Mouse (Mus musculus): Measurements from ENCODE around the gene Caln1. TPM values are rescaled to one million over a fixed set of nuclear protein-coding genes. Genes with fewer than 3 reads are reported as not detected.

Gene Caln1
- polyA plus RNA-seq, 1 experiment from 2014 or later = 0.25 TPM

DNA sequence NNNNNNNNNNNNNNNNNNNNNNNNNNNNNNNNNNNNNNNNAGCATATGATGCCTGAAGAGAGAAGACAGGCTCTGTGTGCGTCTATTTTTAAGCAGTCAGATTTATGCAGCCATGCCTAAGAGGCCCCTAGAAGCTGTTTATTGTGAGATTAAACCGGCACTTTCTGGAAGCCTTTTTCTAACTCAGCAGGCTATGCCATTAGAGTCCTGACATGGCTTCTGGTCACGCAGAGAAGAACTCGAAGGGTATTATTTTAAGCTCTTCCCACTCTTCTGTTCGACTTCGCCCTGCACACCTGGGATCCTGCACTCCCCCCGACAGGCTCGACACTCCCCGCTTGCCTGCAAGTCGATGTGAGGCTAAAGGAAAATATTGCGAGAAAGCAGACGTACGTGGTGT, 372.9 kb downstream of the Caln1 start:
- H3K4me3 ChIP-seq = no peak overlapping the region
- no peak for ATAC-seq (ENCODE audit: extremely low read depth, insufficient number of reproducible peaks, low FRiP score, low TSS enrichment)

GRCm38 (mm10) chr5:130757517-130757916, 388.3 kb downstream of the Caln1 start:
- H3K4me2 ChIP-seq = no peak overlapping the region
- no peaks in the 10 kb centered on the region for H3K4me1 ChIP-seq
- no peak for ATAC-seq (ENCODE audit: extremely low read depth, insufficient number of reproducible peaks, low FRiP score, low TSS enrichment)
- H3K27me3 ChIP-seq (replicated peaks) = no peaks in the 10 kb centered on the region
- H3K9ac ChIP-seq = no peak overlapping the region
- no peak overlapping the region for H3K27ac ChIP-seq (replicated peaks)
- no peaks in the 10 kb centered on the region for H3K36me3 ChIP-seq
- H3K9me3 ChIP-seq = peaks cover 12% of the 10 kb centered on the region
- H3K4me3 ChIP-seq = no peak overlapping the region
- 78% methylated on average over 3 of the region's 3 CpGs for WGBS

More for the DNA sequence above, 372.9 kb downstream of the Caln1 start:
- no peaks in the 10 kb centered on the region for H3K9me3 ChIP-seq
- no peak overlapping the region for H3K9ac ChIP-seq
- no peak overlapping the region for H3K4me2 ChIP-seq
- H3K36me3 ChIP-seq = no peaks in the 10 kb centered on the region
- H3K27me3 ChIP-seq (replicated peaks) = no peaks in the 10 kb centered on the region
- H3K27ac ChIP-seq (replicated peaks) = no peak overlapping the region
- WGBS = 75% methylated on average over 13 of the region's 13 CpGs
- H3K4me1 ChIP-seq = no peaks in the 10 kb centered on the region

GRCm38 (mm10) chr5:130765784-130766183, 396.5 kb downstream of the Caln1 start:
- ATAC-seq (ENCODE audit: extremely low read depth, insufficient number of reproducible peaks, low FRiP score, low TSS enrichment) = no peak
- Histone ChIP-seq H3K36me3 (no peaks in the 10 kb centered on the region), H3K9ac (no peak overlapping the region), H3K27ac (replicated peaks) (no peak overlapping the region), H3K4me1 (no peaks in the 10 kb centered on the region), H3K27me3 (replicated peaks) (no peaks in the 10 kb centered on the region), H3K9me3 (peaks cover 11% of the 10 kb centered on the region), H3K4me2 (no peak overlapping the region), H3K4me3 (no peak overlapping the region)
- WGBS = 89% methylated on average over 6 of the region's 6 CpGs

- ATAC-seq (ENCODE audit: extremely low read depth, insufficient number of reproducible peaks, low FRiP score, low TSS enrichment) = no peak
- no peaks in the 10 kb centered on the region for H3K36me3 ChIP-seq
- no peak overlapping the region for H3K4me3 ChIP-seq
- H3K9ac ChIP-seq = no peak overlapping the region
- WGBS = 68% methylated on average over 5 of the region's 5 CpGs
- H3K9me3 ChIP-seq = peaks cover 11% of the 10 kb centered on the region
- H3K4me2 ChIP-seq = no peak overlapping the region
- H3K27me3 ChIP-seq (replicated peaks) = no peaks in the 10 kb centered on the region
- no peaks in the 10 kb centered on the region for H3K4me1 ChIP-seq
- no peak overlapping the region for H3K27ac ChIP-seq (replicated peaks)
These were observed 401.9 kb downstream of the Caln1 start for GRCm38 (mm10) chr5:130771061-130771741.

DNA sequence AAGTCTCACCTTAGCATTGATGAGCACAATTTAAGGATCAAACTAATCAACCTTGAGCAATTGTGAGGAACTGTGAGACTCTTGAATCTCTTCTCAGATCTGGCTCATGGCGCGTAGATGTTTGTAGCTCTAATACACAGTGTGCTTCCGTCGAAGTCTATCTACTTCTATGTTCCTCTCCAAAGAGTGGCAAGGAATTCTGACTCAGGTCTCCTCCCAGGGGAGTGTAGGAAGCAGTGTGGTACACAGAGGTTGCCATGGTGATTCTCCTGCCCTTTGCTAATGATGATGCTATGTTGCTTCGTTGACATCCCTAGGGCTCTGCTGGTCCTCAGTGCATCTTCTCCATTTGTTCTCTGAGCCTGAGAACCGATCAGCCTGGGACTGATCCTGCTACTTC, 403.2 kb downstream of the Caln1 start:
- no peak for ATAC-seq (ENCODE audit: extremely low read depth, insufficient number of reproducible peaks, low FRiP score, low TSS enrichment)
- WGBS = 82% methylated on average over 6 of the region's 6 CpGs
- no peaks in the 10 kb centered on the region for H3K27me3 ChIP-seq (replicated peaks)
- H3K4me3 ChIP-seq = no peak overlapping the region
- H3K27ac ChIP-seq (replicated peaks) = no peak overlapping the region
- H3K9me3 ChIP-seq = peaks cover 8% of the 10 kb centered on the region; the same call in 1 of the 2 replicates
- H3K4me1 ChIP-seq = no peaks in the 10 kb centered on the region
- no peaks in the 10 kb centered on the region for H3K36me3 ChIP-seq
- no peak overlapping the region for H3K4me2 ChIP-seq
- H3K9ac ChIP-seq = no peak overlapping the region

GRCm38 (mm10) chr5:130774946-130775345, 405.7 kb downstream of the Caln1 start:
- H3K9me3 ChIP-seq = no peaks in the 10 kb centered on the region
- no peaks in the 10 kb centered on the region for H3K4me1 ChIP-seq
- no peak for ATAC-seq (ENCODE audit: extremely low read depth, insufficient number of reproducible peaks, low FRiP score, low TSS enrichment)
- H3K4me3 ChIP-seq = no peak overlapping the region
- 74% methylated on average over 3 of the region's 3 CpGs for WGBS
- no peaks in the 10 kb centered on the region for H3K27me3 ChIP-seq (replicated peaks)
- no peak overlapping the region for H3K9ac ChIP-seq
- no peak overlapping the region for H3K4me2 ChIP-seq
- H3K27ac ChIP-seq (replicated peaks) = no peak overlapping the region
- no peaks in the 10 kb centered on the region for H3K36me3 ChIP-seq

GRCm38 (mm10) chr5:130792755-130793452, 423.6 kb downstream of the Caln1 start:
- Histone ChIP-seq H3K4me3 (no peak overlapping the region), H3K9me3 (no peaks in the 10 kb centered on the region), H3K4me2 (no peak overlapping the region), H3K36me3 (no peaks in the 10 kb centered on the region), H3K9ac (no peak overlapping the region), H3K27ac (replicated peaks) (no peak overlapping the region), H3K4me1 (no peaks in the 10 kb centered on the region), H3K27me3 (replicated peaks) (no peaks in the 10 kb centered on the region)
- 65% methylated on average over 3 of the region's 3 CpGs for WGBS
- no peak for ATAC-seq (ENCODE audit: extremely low read depth, insufficient number of reproducible peaks, low FRiP score, low TSS enrichment)

GRCm38 (mm10) chr5:130797713-130798112, 428.5 kb downstream of the Caln1 start:
- H3K27ac ChIP-seq (replicated peaks) = no peak overlapping the region
- H3K9ac ChIP-seq = no peak overlapping the region
- no peak overlapping the region for H3K4me2 ChIP-seq
- 0 out of 2 replicates have a peak, but pooled peaks cover 3% of the 10 kb centered on the region for H3K9me3 ChIP-seq
- H3K27me3 ChIP-seq (replicated peaks) = no peaks in the 10 kb centered on the region
- no peaks in the 10 kb centered on the region for H3K4me1 ChIP-seq
- no peaks in the 10 kb centered on the region for H3K36me3 ChIP-seq
- ATAC-seq (ENCODE audit: extremely low read depth, insufficient number of reproducible peaks, low FRiP score, low TSS enrichment) = no peak
- H3K4me3 ChIP-seq = no peak overlapping the region
- 72% methylated on average over 5 of the region's 5 CpGs for WGBS

DNA sequence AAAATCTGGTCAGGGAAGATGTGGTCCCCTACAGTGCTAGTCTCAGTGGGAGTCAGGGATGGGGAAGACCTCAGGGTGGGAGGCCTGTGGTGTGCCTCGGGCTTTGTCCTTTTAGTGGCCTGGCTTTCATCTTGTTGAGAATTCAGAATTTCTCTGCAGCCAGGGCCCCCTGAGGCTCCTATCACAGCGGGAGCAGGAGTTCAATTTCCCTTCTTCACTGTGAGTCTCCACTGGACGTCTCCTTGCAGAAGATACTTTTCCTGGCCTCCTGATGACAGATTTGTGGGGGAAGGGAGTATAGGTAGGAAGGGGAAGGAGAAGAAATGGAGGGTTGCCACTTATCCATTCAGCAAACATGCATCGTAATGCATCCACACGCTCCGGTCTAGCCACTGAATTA, 441.1 kb downstream of the Caln1 start:
- H3K27me3 ChIP-seq (replicated peaks) = no peaks in the 10 kb centered on the region
- H3K4me1 ChIP-seq = no peaks in the 10 kb centered on the region
- no peak overlapping the region for H3K27ac ChIP-seq (replicated peaks)
- peaks cover 12% of the 10 kb centered on the region; the same call in 1 of the 2 replicates for H3K9me3 ChIP-seq
- WGBS = 20% methylated on average over 6 of the region's 6 CpGs
- no peak for ATAC-seq (ENCODE audit: extremely low read depth, insufficient number of reproducible peaks, low FRiP score, low TSS enrichment)
- H3K4me2 ChIP-seq = no peak overlapping the region
- no peak overlapping the region for H3K9ac ChIP-seq
- H3K4me3 ChIP-seq = no peak overlapping the region
- no peaks in the 10 kb centered on the region for H3K36me3 ChIP-seq

DNA sequence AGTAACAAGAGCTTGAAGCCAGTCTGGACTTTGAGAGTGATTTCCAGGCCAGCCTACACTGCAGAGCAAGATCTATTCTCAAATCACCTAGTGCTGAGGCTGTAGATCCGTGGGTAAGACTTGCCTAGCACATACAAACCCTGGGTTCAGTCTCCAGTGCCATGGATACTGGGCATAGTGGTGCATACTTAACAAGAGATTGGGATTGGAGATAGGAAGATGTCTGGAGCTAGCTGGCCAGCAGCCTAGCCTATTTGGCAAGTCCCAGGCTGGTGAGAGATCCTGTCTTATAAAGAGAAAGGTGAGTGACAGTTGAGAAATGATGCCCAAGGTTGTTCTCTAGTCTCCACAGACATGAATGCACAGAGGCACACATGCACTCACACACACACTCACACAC, 441.6 kb downstream of the Caln1 start:
- Histone ChIP-seq H3K27ac (replicated peaks) (no peak overlapping the region), H3K4me2 (no peak overlapping the region), H3K4me3 (no peak overlapping the region), H3K36me3 (no peaks in the 10 kb centered on the region), H3K4me1 (no peaks in the 10 kb centered on the region), H3K9me3 (peaks cover 12% of the 10 kb centered on the region; the same call in 1 of the 2 replicates), H3K27me3 (replicated peaks) (no peaks in the 10 kb centered on the region), H3K9ac (no peak overlapping the region)
- 34% methylated on average over 1 of the region's 1 CpGs for WGBS
- ATAC-seq (ENCODE audit: extremely low read depth, insufficient number of reproducible peaks, low FRiP score, low TSS enrichment) = no peak

DNA sequence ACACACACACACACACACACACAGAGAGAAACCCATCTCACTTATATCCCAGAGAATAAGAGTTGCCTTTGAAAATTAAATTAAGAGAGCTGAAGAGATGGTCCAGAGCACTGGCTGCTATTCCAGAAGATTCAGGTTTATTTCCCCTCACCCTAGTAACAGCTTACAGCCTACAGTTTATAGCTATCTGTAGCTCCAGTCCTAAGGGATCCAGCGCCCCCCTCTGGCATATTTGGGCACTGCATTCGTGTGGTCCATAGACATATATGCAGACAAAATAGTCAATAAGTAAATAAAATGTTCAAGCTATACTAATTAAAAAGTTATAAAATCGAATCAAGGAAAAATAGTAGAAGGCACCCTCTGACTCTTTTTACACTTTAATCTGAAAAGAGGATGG, 442.0 kb downstream of the Caln1 start:
- Histone ChIP-seq H3K4me2 (no peak overlapping the region), H3K27ac (replicated peaks) (no peak overlapping the region), H3K9ac (no peak overlapping the region), H3K9me3 (peaks cover 12% of the 10 kb centered on the region; the same call in 1 of the 2 replicates), H3K27me3 (replicated peaks) (no peaks in the 10 kb centered on the region), H3K4me3 (no peak overlapping the region), H3K36me3 (no peaks in the 10 kb centered on the region), H3K4me1 (no peaks in the 10 kb centered on the region)
- WGBS = 22% methylated on average over 3 of the region's 3 CpGs
- ATAC-seq (ENCODE audit: extremely low read depth, insufficient number of reproducible peaks, low FRiP score, low TSS enrichment) = no peak

DNA sequence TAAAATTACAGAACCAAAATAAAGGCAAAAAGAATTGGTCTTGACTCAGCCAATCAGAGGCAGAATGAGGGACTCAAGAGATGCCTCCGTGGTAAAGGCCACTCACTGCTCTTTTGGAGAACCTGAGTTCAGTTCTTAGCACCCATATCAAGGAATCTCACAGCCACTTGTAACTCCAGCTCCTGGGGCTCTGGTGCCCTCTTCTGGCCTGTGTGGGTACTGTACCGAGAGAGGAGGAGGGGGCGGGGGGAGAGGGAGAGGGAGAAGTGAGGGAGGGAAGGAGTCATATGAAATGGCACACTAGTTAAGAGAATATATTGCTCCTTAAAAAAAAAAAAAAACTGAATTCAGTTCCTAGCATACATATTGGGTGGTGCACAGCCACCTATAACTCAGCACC, 442.7 kb downstream of the Caln1 start:
- Histone ChIP-seq H3K9ac (no peak overlapping the region), H3K4me3 (no peak overlapping the region), H3K9me3 (peaks cover 11% of the 10 kb centered on the region; the same call in 1 of the 2 replicates), H3K36me3 (no peaks in the 10 kb centered on the region), H3K27me3 (replicated peaks) (no peaks in the 10 kb centered on the region), H3K4me1 (no peaks in the 10 kb centered on the region), H3K4me2 (no peak overlapping the region), H3K27ac (replicated peaks) (no peak overlapping the region)
- WGBS = 77% methylated on average over 3 of the region's 3 CpGs
- no peak for ATAC-seq (ENCODE audit: extremely low read depth, insufficient number of reproducible peaks, low FRiP score, low TSS enrichment)
